Mouse (Mus musculus) brain, embryonic 14.5 days (tissue): Measurements from ENCODE around the gene Stk40.

Experiments used
- CTCF ChIP-seq: fragments of 200-500 bp; IDR thresholded peaks from 2 replicates; pipeline ENCODE4 v1.5.1; 2012; ENCODE audit warnings: inconsistent platforms, mild to moderate bottlenecking, moderate library complexity, borderline replicate concordance; ENCODE audit not compliant: insufficient read depth, insufficient read length; ENCODE audit errors: extremely low read depth
- POLR2A ChIP-seq: fragments of 200-500 bp; IDR thresholded peaks from 2 replicates; pipeline ENCODE4 v1.6.1; 2012; ENCODE audit warnings: mild to moderate bottlenecking, inconsistent platforms, borderline replicate concordance; ENCODE audit not compliant: poor library complexity, insufficient read depth, insufficient read length, severe bottlenecking; ENCODE audit errors: extremely low read depth

- TF ChIP-seq POLR2A (no peak), CTCF (no peak)
Measured at GRCm38 (mm10) chr4:126187096-126187495, 83.3 kb downstream of the Stk40 start.
